ENCODE assay signal across 8 mouse cellular contexts in the genomic region with DNA sequence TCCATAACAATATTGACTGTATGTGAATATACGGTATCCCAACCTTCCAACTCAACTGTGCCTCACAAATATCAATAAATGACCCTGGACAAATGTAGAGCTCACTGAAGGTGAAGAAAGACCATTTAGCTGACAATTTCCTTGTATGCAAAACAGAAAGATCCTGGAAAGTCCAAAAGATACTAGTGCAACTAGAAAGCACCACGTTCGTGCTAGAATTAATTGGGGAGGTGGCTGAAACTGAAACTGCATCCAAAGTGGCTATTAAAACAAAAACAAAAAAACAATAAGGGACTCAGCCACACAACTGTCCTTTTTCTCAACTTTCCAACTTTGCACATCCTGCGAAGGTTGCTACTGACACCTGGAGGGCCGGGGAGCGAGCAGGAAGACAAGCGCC. TPM values are rescaled to one million over a fixed set of nuclear protein-coding genes. Genes with fewer than 3 reads are reported as not detected.
DNase-seq lines count a peak whose midpoint lies in the region; ATAC-seq and TF ChIP-seq lines count a peak whose summit lies in the region.

No protein-coding gene starts in this region.

- H3K27me3 ChIP-seq in heart, embryonic 10.5 days (ENCODE audit: insufficient read depth, poor library complexity, severe bottlenecking): no peaks in the 10 kb centered on the region
- no peaks in the 10 kb centered on the region for H3K27me3 ChIP-seq in C2C12 (ENCODE audit: control insufficient read depth, insufficient read depth, insufficient read length)
- no peaks in the 10 kb centered on the region for H3K27me3 ChIP-seq in forebrain, embryonic 13.5 days
- no peaks in the 10 kb centered on the region for H3K27me3 ChIP-seq in liver, embryonic 14.5 days (ENCODE audit: control insufficient read depth, insufficient read depth, low read length)

- peaks cover 3% of the 10 kb centered on the region; the same call in 1 of the 2 replicates for H3K36me3 ChIP-seq in heart, embryonic 10.5 days
- H3K36me3 ChIP-seq in C2C12 (ENCODE audit: control insufficient read depth, insufficient read depth): no peaks in the 10 kb centered on the region
- peaks cover 3% of the 10 kb centered on the region for H3K36me3 ChIP-seq in forebrain, embryonic 13.5 days (ENCODE audit: poor library complexity, severe bottlenecking)
- no peaks in the 10 kb centered on the region; the same call in 1 of the 2 replicates for H3K36me3 ChIP-seq in liver, embryonic 14.5 days (replicated peaks; ENCODE audit: control insufficient read depth, insufficient read depth, low read depth)

- no peaks in the 10 kb centered on the region for H3K9me3 ChIP-seq in heart, embryonic 10.5 days
- H3K9me3 ChIP-seq in forebrain, embryonic 13.5 days (replicated peaks): no peaks in the 10 kb centered on the region
- H3K9me3 ChIP-seq in liver, embryonic 14.5 days (ENCODE audit: control insufficient read depth, low read length): no peaks in the 10 kb centered on the region

- peaks cover 31% of the 10 kb centered on the region for H3K79me3 ChIP-seq in C2C12 (ENCODE audit: low read depth)

- no peak for TF ChIP-seq EP300 in liver, embryonic 14.5 days (IDR thresholded peaks at IDR 0.05; ENCODE audit: low read depth)

- no peak for TF ChIP-seq CTCF in C2C12 (IDR thresholded peaks at IDR 0.05; ENCODE audit: control insufficient read depth, insufficient read depth, insufficient read length)
- 0 out of 2 replicates have a peak, but pooled peaks have one; percentile 24 for TF ChIP-seq CTCF in liver, embryonic 14.5 days (IDR thresholded peaks at IDR 0.05; ENCODE audit: low read depth)

- DNase-seq in heart, embryonic 10.5 days (ENCODE audit: low spot score): no peak
- DNase-seq in heart, adult 18-20 months: no peak
- no peak for DNase-seq in liver, embryonic 14.5 days (ENCODE audit: low read depth in 3 of 3, low spot score in 3 of 3)
- no peak for DNase-seq in thymus, postnatal 4 days
- DNase-seq in MN1 (ENCODE audit: low spot score): no peak
- no peak for DNase-seq in frontal cortex, postnatal 36 days (ENCODE audit: low spot score in 2 of 2)

- H3K27ac ChIP-seq in heart, embryonic 10.5 days: peak overlapping the region; percentile 89
- H3K27ac ChIP-seq in forebrain, embryonic 13.5 days: peak overlapping the region; percentile 55
- peak overlapping the region; percentile 51 for H3K27ac ChIP-seq in liver, embryonic 14.5 days

- no peak for ATAC-seq in forebrain, embryonic 13.5 days
- no peak for ATAC-seq in liver, embryonic 14.5 days (ENCODE audit: insufficient read depth)

- WGBS in heart, embryonic 10.5 days: 10% methylated on average over 7 of the region's 7 CpGs
- WGBS in forebrain, embryonic 13.5 days: 8% methylated on average over 7 of the region's 7 CpGs
- WGBS in liver, embryonic 14.5 days (ENCODE audit: insufficient replicate concordance): 10% methylated on average over 7 of the region's 7 CpGs

- peak overlapping the region; percentile 71 for H3K9ac ChIP-seq in forebrain, embryonic 13.5 days
- peak overlapping the region; percentile 77 for H3K9ac ChIP-seq in liver, embryonic 14.5 days (replicated peaks)

- H3K4me1 ChIP-seq in heart, embryonic 10.5 days: peaks cover 10% of the 10 kb centered on the region
- H3K4me1 ChIP-seq in forebrain, embryonic 13.5 days: peaks cover 24% of the 10 kb centered on the region
- peaks cover 14 to 16% of the 10 kb centered on the region in 2 experiments for H3K4me1 ChIP-seq in liver, embryonic 14.5 days (replicated peaks; ENCODE audit: control insufficient read depth in 2 of 2, insufficient read depth in 2 of 2, low read length in 1 of 2)

- H3K4me3 ChIP-seq in heart, embryonic 10.5 days: peak overlapping the region; percentile 82
- H3K4me3 ChIP-seq in C2C12 (ENCODE audit: insufficient read depth, poor library complexity, severe bottlenecking): peak overlapping the region; percentile 95
- peak overlapping the region; percentile 77 for H3K4me3 ChIP-seq in forebrain, embryonic 13.5 days
- H3K4me3 ChIP-seq in liver, embryonic 14.5 days (ENCODE audit: insufficient read depth in 1 of 2, low read depth in 2 of 2, low read length in 2 of 2): peak overlapping the region; percentile 88 to 90

- peak overlapping the region; percentile 74 for H3K4me2 ChIP-seq in forebrain, embryonic 13.5 days
- H3K4me2 ChIP-seq in liver, embryonic 14.5 days (ENCODE audit: low read depth): peak overlapping the region; percentile 85

- peak overlapping the region; percentile 99 for H3ac ChIP-seq in C2C12 (ENCODE audit: control insufficient read depth, insufficient read length, low read depth)

- H3K79me2 ChIP-seq in C2C12 (ENCODE audit: control insufficient read depth, insufficient read depth): peaks cover 53% of the 10 kb centered on the region

TF ChIP-seq in C2C12, 6 proteins besides CTCF, POLR2A, EP300 and RAD21:
- TF ChIP-seq USF1 (IDR thresholded peaks at IDR 0.05; ENCODE audit: low read depth) (no peak), CEBPB (IDR thresholded peaks at IDR 0.05; ENCODE audit: low read depth) (no peak), MAX (IDR thresholded peaks at IDR 0.05) (no peak), FOSL1 (IDR thresholded peaks at IDR 0.05; ENCODE audit: insufficient read depth, low read length, poor library complexity, severe bottlenecking) (no peak), MYOD1 (IDR thresholded peaks at IDR 0.05; ENCODE audit: control insufficient read depth, insufficient read length, low read depth) (no peak), MYOG (IDR thresholded peaks at IDR 0.05; ENCODE audit: control insufficient read depth, extremely low read depth, insufficient read length) (no peak)
TF ChIP-seq in C2C12: peak in this region for 0.

RNA-seq across cellular contexts. Expression of a gene that starts 4.5 kb away (rescaled TPM):
- polyA plus RNA-seq in heart, embryonic 10.5 days (2016; fragmentation: Nextera tagmentation; extraction: Ambion mirVana): 90.2 and 111 TPM in 2 replicates
- 10 to 100 TPM; 26.0 to 28.7 TPM for total RNA-seq in heart, adult 18-20 months (2021)
- polyA plus RNA-seq in C2C12 (2012; fragmentation: generic; extraction: Trizol): 68.6 TPM
- 118 and 127 TPM in 2 replicates for polyA plus RNA-seq in forebrain, embryonic 13.5 days (2015; fragmentation: Nextera tagmentation; extraction: Ambion mirVana)
- 30.7 and 43.3 TPM in 2 replicates for polyA plus RNA-seq in liver, embryonic 14.5 days (2012; rRNA removed)
- 41.8 and 44.9 TPM in 2 replicates for polyA plus RNA-seq in liver, embryonic 14.5 days (2014; fragmentation: Nextera tagmentation; extraction: Ambion mirVana)

RNA-seq across cellular contexts. Expression of a gene that starts 4.6 kb away (rescaled TPM):
- 10.0 and 10.6 TPM in 2 replicates for polyA plus RNA-seq in heart, embryonic 10.5 days (2016; fragmentation: Nextera tagmentation; extraction: Ambion mirVana)
- total RNA-seq in heart, adult 18-20 months (2021): 10 to 100 TPM; 31.3 to 35.9 TPM
- 7.0 TPM for polyA plus RNA-seq in C2C12 (2012; fragmentation: generic; extraction: Trizol)
- polyA plus RNA-seq in forebrain, embryonic 13.5 days (2015; fragmentation: Nextera tagmentation; extraction: Ambion mirVana): 17.1 and 20.2 TPM in 2 replicates
- polyA plus RNA-seq in liver, embryonic 14.5 days (2012; rRNA removed): 4.2 and 4.7 TPM in 2 replicates
- 5.9 and 6.3 TPM in 2 replicates for polyA plus RNA-seq in liver, embryonic 14.5 days (2014; fragmentation: Nextera tagmentation; extraction: Ambion mirVana)
